Mouse (Mus musculus): Measurements from ENCODE around the gene Sh3kbp1. TPM values are rescaled to one million over a fixed set of nuclear protein-coding genes. Genes with fewer than 3 reads are reported as not detected.

Sh3kbp1 gene
- total RNA-seq, 2 experiments from 2014 or later = 37.2 to 37.3 TPM

DNA sequence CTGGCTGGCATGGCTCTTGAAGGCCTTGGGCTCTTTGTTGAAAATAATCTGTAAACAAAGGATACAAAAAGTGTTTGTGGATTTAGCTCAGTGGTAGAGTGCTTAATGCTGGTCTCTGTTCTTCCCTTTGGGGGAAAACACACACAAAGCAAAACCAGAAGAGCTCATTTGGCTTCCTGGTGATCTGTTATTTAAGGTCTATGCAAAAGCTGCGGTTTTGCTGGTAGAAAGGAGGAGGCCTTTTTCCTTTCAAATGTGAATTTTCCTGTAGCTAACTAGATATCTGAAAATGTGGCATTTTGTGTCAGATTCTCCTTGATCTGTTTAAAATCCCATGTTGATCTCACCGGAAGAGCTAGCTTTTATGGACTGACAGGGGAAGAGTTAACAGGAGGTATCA, 141.9 kb downstream of the Sh3kbp1 start:
- Histone ChIP-seq H3K27ac (no peak overlapping the region), H3K4me3 (no peak overlapping the region)
- DNase-seq (ENCODE audit: low spot score in 2 of 2) = no peak
- TF ChIP-seq CTCF (conservative IDR thresholded peaks at IDR 0.05) = no peak

DNA sequence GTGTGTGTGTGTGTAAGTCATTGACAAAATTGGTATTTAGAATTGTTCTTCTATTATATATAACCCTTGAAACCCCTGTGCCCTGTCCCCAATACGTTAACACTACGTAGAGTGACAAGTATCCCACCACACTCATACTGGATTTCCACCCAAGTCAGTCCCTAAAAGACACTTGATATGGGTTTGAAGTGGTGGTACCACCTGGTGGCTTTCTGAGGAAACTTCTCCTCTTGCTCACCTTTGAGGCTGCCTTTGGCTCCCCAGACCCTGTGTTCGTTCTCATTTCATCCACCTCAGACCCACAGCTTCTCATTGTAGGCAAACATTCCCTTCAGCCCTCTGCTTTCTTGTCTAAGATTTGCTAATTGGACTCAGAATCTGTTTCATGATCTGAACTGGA, 142.7 kb downstream of the Sh3kbp1 start:
- DNase-seq (ENCODE audit: low spot score in 2 of 2) = no peak
- TF ChIP-seq CTCF (conservative IDR thresholded peaks at IDR 0.05) = no peak; the same call in 1 of the 2 replicates
- Histone ChIP-seq H3K4me3 (no peak overlapping the region), H3K27ac (no peak overlapping the region)

GRCm38 (mm10) chrX:159772137-159772536, 145.1 kb downstream of the Sh3kbp1 start:
- TF ChIP-seq CTCF (conservative IDR thresholded peaks at IDR 0.05) = no peak
- Histone ChIP-seq H3K27ac (no peak overlapping the region), H3K4me3 (no peak overlapping the region)
- DNase-seq (ENCODE audit: low spot score in 2 of 2) = no peak

GRCm38 (mm10) chrX:159775042-159775441, 148.0 kb downstream of the Sh3kbp1 start:
- DNase-seq (ENCODE audit: low spot score in 2 of 2) = no peak
- TF ChIP-seq CTCF (conservative IDR thresholded peaks at IDR 0.05) = no peak
- no peak overlapping the region for H3K27ac ChIP-seq
- H3K4me3 ChIP-seq = no peak overlapping the region

- no peak for DNase-seq (ENCODE audit: low spot score in 2 of 2)
- Histone ChIP-seq H3K4me3 (no peak overlapping the region), H3K27ac (no peak overlapping the region)
- no peak for TF ChIP-seq CTCF (conservative IDR thresholded peaks at IDR 0.05)
These were observed 151.7 kb downstream of the Sh3kbp1 start for GRCm38 (mm10) chrX:159778787-159779186.

- Histone ChIP-seq H3K4me3 (no peak overlapping the region), H3K27ac (no peak overlapping the region)
- DNase-seq (ENCODE audit: low spot score in 2 of 2) = no peak
- no peak for TF ChIP-seq CTCF (conservative IDR thresholded peaks at IDR 0.05)
These were observed 163.4 kb downstream of the Sh3kbp1 start for GRCm38 (mm10) chrX:159790516-159790915.

DNA sequence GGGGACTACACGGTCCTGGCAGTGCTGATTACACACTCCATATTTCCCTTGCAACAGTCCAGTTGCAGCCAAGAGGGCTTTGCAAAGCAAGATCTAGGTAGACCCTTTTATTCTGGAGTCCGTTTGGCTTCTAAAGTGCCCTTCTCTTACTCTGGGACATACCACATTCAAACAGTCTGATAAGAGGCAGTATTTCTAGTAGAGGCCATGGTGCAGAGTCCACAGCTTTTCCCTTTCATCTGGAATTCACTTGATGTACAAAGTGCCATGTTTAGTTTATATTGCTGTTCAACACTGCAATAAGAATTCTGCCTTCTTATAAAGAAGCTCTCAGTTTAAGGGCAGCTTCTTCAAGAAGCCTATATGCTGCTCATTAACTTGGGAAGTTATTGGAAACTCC, 168.5 kb downstream of the Sh3kbp1 start:
- no peak overlapping the region for H3K4me3 ChIP-seq
- no peak for DNase-seq (ENCODE audit: low spot score in 2 of 2)

DNA sequence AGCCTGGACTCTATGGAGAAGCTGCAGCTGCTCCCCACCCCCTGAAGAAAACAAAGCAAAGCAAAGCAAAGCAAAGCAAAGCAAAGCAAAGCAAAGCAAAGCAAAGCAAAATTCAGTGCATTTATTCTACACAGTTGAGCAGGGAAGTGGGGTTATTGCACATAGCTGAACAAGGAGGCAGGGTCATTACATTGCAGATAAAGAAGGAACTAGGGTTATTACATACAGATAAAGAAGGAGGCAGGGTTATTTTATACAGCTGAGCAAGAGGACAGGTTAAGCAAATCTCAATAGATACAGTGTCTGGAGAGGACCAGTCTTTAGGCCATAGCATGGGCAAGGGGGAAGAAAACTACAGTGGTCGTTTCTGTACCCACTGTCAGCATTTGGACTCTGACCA, 177.3 kb downstream of the Sh3kbp1 start:
- Histone ChIP-seq H3K4me3 (no peak overlapping the region), H3K27ac (no peak overlapping the region)
- TF ChIP-seq CTCF (conservative IDR thresholded peaks at IDR 0.05) = no peak
- no peak for DNase-seq (ENCODE audit: low spot score in 2 of 2)

More for the DNA sequence above, 168.5 kb downstream of the Sh3kbp1 start:
- H3K27ac ChIP-seq = no peak overlapping the region
- TF ChIP-seq CTCF (conservative IDR thresholded peaks at IDR 0.05) = no peak

- no peak for DNase-seq (ENCODE audit: low spot score in 2 of 2)
- no peak overlapping the region for H3K4me3 ChIP-seq
- no peak for TF ChIP-seq CTCF (conservative IDR thresholded peaks at IDR 0.05)
- no peak overlapping the region for H3K27ac ChIP-seq
These were observed 182.4 kb downstream of the Sh3kbp1 start for GRCm38 (mm10) chrX:159809510-159809909.

GRCm38 (mm10) chrX:159810469-159810868, 183.4 kb downstream of the Sh3kbp1 start:
- Histone ChIP-seq H3K4me3 (no peak overlapping the region), H3K27ac (no peak overlapping the region)
- TF ChIP-seq CTCF (conservative IDR thresholded peaks at IDR 0.05) = no peak
- no peak for DNase-seq (ENCODE audit: low spot score in 2 of 2)

DNA sequence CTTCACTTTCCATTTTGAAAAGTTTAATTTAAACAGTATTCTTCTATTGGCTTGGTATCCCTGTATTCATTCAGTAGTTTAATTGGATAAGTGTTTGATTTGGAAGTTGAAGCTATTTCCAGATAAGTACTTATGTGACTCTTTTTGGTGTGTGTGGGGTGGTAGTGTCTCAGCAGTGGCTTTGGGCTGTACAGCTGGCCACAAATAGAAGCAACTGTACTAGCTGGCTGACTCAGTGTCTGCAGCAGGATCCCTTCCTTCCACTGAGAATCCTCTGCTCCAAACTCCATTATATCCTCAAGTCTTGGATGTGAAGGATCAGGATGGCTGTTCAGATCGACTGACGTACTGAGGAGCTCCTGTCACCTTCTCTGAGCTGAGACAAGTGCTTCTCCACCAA, 190.4 kb downstream of the Sh3kbp1 start:
- DNase-seq (ENCODE audit: low spot score in 2 of 2) = no peak
- no peak for TF ChIP-seq CTCF (conservative IDR thresholded peaks at IDR 0.05)
- no peak overlapping the region for H3K4me3 ChIP-seq

GRCm38 (mm10) chrX:159828135-159828534, 201.1 kb downstream of the Sh3kbp1 start:
- no peak for TF ChIP-seq CTCF (conservative IDR thresholded peaks at IDR 0.05)
- Histone ChIP-seq H3K4me3 (no peak overlapping the region), H3K27ac (no peak overlapping the region)
- DNase-seq (ENCODE audit: low spot score in 2 of 2) = no peak

More for the DNA sequence above, 190.4 kb downstream of the Sh3kbp1 start:
- no peak overlapping the region for H3K27ac ChIP-seq

- H3K4me3 ChIP-seq = no peak overlapping the region
- TF ChIP-seq CTCF (conservative IDR thresholded peaks at IDR 0.05) = no peak
- H3K27ac ChIP-seq = no peak overlapping the region
- peak in 1 of 2 experiments; percentile 27 for DNase-seq (ENCODE audit: low spot score in 2 of 2)
These were observed 202.2 kb downstream of the Sh3kbp1 start for GRCm38 (mm10) chrX:159829192-159829852.

- Histone ChIP-seq H3K27ac (no peak overlapping the region), H3K4me3 (no peak overlapping the region)
- DNase-seq (ENCODE audit: low spot score in 2 of 2) = no peak
- no peak for TF ChIP-seq CTCF (conservative IDR thresholded peaks at IDR 0.05)
These were observed 204.1 kb downstream of the Sh3kbp1 start for GRCm38 (mm10) chrX:159831176-159831575.
